Mouse (Mus musculus) adrenal gland, postnatal 4 days (tissue): ENCODE data around the gene Olfr348. TPM values are rescaled to one million over a fixed set of nuclear protein-coding genes. Genes with fewer than 3 reads are reported as not detected.

Experiments
- DNase-seq, 2 experiments: peaks; one replicate each; pipeline ENCODE4 v3.0.0; 2021 to 2022; ENCODE audit warnings: low spot score in 2 of 2, mixed read lengths in 2 of 2
- long read RNA-seq, 2 experiments: library from polyadenylated mRNA; stranded (forward); transcript quantifications; one replicate each; pipeline ENCODE4 v2.0.0; 2021
- total RNA-seq, 2 experiments: library from RNA; stranded (reverse); gene quantifications; 2 replicates each; pipeline ENCODE4 v1.2.3; 2021

The Olfr348 gene
- total RNA-seq = not detected
- long read RNA-seq, experiment 1 = 0 reads
- long read RNA-seq, experiment 2 = 0 reads

DNA sequence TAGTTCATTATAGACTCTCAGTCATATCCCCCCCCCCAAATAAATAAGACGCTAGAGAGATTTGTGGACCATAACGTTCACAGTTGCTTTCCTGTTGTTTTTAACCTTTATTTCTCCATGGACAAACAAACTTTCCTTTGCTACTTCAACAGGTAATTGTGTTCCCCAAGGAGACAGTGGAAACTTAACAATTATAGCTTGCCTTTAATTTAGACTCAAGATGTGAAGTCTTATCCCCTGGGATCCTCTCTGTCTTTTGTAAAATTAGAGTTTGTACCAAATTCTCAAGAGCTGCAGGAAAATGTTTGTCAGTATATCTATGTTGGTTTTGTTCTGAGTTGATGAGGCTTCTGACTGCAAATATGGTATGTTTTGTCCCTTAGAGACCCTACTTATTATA, at the start of gene Olfr348:
Olfr348 (plus strand) TSS at position 301 of the 400 bp plus-strand sequence.
- no peak for DNase-seq

DNA sequence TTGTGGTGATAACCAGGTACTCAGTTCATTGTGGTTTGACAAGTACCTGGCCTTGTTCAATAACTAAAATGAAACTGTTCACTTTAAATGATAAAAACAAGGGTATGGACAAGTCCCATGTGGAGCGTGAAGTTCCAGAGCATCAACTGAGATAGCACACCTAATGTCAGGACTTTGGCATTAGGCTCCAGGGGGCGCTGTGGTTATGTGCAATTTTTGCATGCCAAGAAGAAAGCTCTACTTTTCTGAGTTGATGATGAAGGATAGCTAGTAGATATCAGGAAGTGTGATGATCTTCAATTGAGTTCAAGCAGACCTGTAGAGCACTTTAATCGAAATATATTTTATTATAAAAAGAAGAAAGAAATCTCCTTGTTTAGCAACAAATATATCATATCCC, 47.9 kb upstream of the Olfr348 start:
- no peak for DNase-seq

DNA sequence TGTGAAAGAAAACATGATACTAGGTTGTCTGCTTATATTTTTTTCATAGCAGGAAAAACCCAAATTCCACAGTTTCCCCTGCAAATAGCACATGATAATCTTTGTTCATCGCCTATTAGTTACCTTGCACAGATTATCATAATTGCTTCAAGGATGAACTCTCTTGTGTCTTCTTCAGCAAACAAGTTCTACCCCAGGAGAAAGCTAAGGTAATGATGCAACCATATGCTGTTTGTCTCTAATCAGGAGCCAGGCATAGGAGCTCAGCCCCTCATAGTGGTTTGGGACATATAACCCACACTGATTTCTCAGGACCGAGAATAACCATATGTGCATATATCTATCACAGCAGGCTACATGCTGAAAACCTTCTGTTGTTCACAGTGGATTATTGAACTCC, 6.2 kb downstream of the Olfr348 start, which contains the start of gene Olfr50:
Olfr50 (plus strand) TSS at position 301 of the 400 bp plus-strand sequence.
- DNase-seq = no peak

DNA sequence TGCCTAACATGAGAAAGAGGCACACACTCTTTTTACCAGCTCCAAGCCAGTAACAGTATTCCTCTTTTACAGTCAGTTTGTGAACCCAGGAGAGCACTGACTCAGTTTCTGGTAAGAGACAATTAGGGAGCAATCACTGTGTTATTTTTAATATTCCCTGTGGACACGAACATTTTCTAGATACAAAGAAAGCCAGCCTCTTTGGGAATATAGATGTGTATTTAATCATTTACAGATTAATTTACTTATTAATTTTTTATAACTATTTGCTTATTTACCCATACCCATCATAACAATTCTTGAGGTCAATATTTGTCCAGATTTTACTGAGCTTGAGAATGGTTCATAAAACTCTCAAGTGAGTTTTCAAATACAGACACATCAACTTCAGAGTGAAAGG, 32.9 kb downstream of the Olfr348 start, which contains the start of gene Olfr3:
Olfr3 (minus strand) TSS at position 101 of the 400 bp plus-strand sequence.
- no peak for DNase-seq

Other genes with a start within 250 kb of the Olfr348 start
- gene Olfr344, start 217.6 kb upstream of the Olfr348 start, total RNA-seq = not detected
- gene Olfr345, start 144.2 kb upstream of the Olfr348 start, total RNA-seq = not detected
- gene Olfr346, start 98.5 kb upstream of the Olfr348 start, total RNA-seq = not detected
- not detected for gene Olfr347, start 52.4 kb upstream of the Olfr348 start, total RNA-seq
- gene Olfr50, start 6.3 kb downstream of the Olfr348 start, total RNA-seq = not detected
- gene Olfr3, start 32.8 kb downstream of the Olfr348 start, total RNA-seq = not detected
- gene Olfr350, start 62.0 kb downstream of the Olfr348 start, total RNA-seq = not detected
- not detected for gene Olfr351, start 78.4 kb downstream of the Olfr348 start, total RNA-seq
- not detected for gene Olfr352, start 84.2 kb downstream of the Olfr348 start, total RNA-seq
- gene Olfr353, start 108.7 kb downstream of the Olfr348 start, total RNA-seq = not detected
- gene Olfr354, start 121.4 kb downstream of the Olfr348 start, total RNA-seq = not detected
- not detected for gene Olfr355, start 144.6 kb downstream of the Olfr348 start, total RNA-seq
- not detected for gene Olfr356, start 152.8 kb downstream of the Olfr348 start, total RNA-seq
- not detected for gene Olfr357, start 209.6 kb downstream of the Olfr348 start, total RNA-seq
- gene Olfr358, start 225.1 kb downstream of the Olfr348 start, total RNA-seq = not detected